In genomic region chr11:103288291-103288963, GRCm38 (mm10) we compare ENCODE assay signal across 16 mouse cellular contexts. TPM values are rescaled to one million over a fixed set of nuclear protein-coding genes. Genes with fewer than 3 reads are reported as not detected.
DNase-seq lines count a peak whose midpoint lies in the region; ATAC-seq lines count a peak whose summit lies in the region.
"Had no signal": no experiment of that assay in that cellular context is flagged by ENCODE, and none has a peak within 500 bp of the region (broad histone marks: within the 10 kb centered on the region; RNA-seq: fewer than 3 reads in every experiment).

No protein-coding gene starts in this region.

- ATAC-seq in limb, embryonic 12.5 days (ENCODE audit: insufficient number of reproducible peaks, insufficient read depth, low FRiP score, low TSS enrichment, low read depth), result no peak
- peak; percentile 60 for ATAC-seq in monocyte, adult 5-6 weeks (replicated peaks; ENCODE audit: insufficient number of reproducible peaks, low FRiP score, low TSS enrichment, poor library complexity, severe bottlenecking)
- ATAC-seq: liver, postnatal 0 days had no signal

- peak overlapping the region; percentile 12; the same call in 1 of the 2 replicates for H3K27ac ChIP-seq in limb, embryonic 12.5 days
- H3K27ac ChIP-seq: left cerebral cortex, adult 2 months had no signal

- H3K36me3 ChIP-seq in limb, embryonic 12.5 days, result no peaks in the 10 kb centered on the region
- H3K36me3 ChIP-seq: G1E had no signal

- H3K27me3 ChIP-seq in limb, embryonic 12.5 days, result no peaks in the 10 kb centered on the region

- H3K9ac ChIP-seq in limb, embryonic 12.5 days (replicated peaks), result no peak overlapping the region
- H3K9ac ChIP-seq: liver, postnatal 0 days had no signal

- no peak overlapping the region for H3K4me3 ChIP-seq in limb, embryonic 12.5 days (replicated peaks)
- H3K4me3 ChIP-seq: left cerebral cortex, adult 2 months had no signal

- H3K9me3 ChIP-seq in limb, embryonic 12.5 days, result no peaks in the 10 kb centered on the region
- H3K9me3 ChIP-seq: G1E had no signal

- DNase-seq in cerebellum, adult 11-12 months, result peak; percentile 20
- DNase-seq in cerebellum, adult 9-11 months, result no peak
- DNase-seq in layer of hippocampus, postnatal 10 days (ENCODE audit: low spot score in 2 of 2), result peak; percentile 25 to 26
- DNase-seq in layer of hippocampus, adult 9-10 months (ENCODE audit: low spot score), result no peak
- DNase-seq in adrenal gland, postnatal 25 days, result no peak
- no peak for DNase-seq in ovary, adult 18-20 months (ENCODE audit: low spot score)
- DNase-seq: cerebellum, adult 11 months; heart, postnatal 10 days; kidney, adult 8-10 months; liver, postnatal 0 days; spleen, adult 18-20 months; thymus, adult 2 months had no signal

- 45% methylated on average over 16 of the region's 16 CpGs for WGBS in limb, embryonic 12.5 days

- no peak overlapping the region for H3K4me2 ChIP-seq in limb, embryonic 12.5 days

- H3K4me1 ChIP-seq in limb, embryonic 12.5 days (replicated peaks), result peaks cover 29% of the 10 kb centered on the region

RNA-seq across cellular contexts. Expression of gene Map3k14, which starts 21.2 kb away (rescaled TPM):
- total RNA-seq in layer of hippocampus, postnatal 10 days (2021), result 1 to 10 TPM; 3.7 to 3.8 TPM
- polyA plus RNA-seq in limb, embryonic 12.5 days (2016; fragmentation: Nextera tagmentation; extraction: Ambion mirVana), result 4.2 and 4.7 TPM in 2 replicates
- total RNA-seq in monocyte, adult 5-6 weeks (2017), result 72.0 to 89.0 TPM (median 88.0 TPM) in 3 replicates
- 7.0 TPM in 2 replicates for total RNA-seq in adrenal gland, postnatal 25 days (2021)

Comparison
In these comparisons a context has a peak if more than half of its experiments do, and no peak if none do; other contexts are left out.
1. DNase-seq: peak in cerebellum, adult 11-12 months (single experiment) and layer of hippocampus, postnatal 10 days (2 of 2); none in cerebellum, adult 9-11 months (single experiment), layer of hippocampus, adult 9-10 months (single experiment), adrenal gland, postnatal 25 days (single experiment) and ovary, adult 18-20 months (single experiment).